Mouse (Mus musculus): ENCODE results near the gene Defb26.

DNA sequence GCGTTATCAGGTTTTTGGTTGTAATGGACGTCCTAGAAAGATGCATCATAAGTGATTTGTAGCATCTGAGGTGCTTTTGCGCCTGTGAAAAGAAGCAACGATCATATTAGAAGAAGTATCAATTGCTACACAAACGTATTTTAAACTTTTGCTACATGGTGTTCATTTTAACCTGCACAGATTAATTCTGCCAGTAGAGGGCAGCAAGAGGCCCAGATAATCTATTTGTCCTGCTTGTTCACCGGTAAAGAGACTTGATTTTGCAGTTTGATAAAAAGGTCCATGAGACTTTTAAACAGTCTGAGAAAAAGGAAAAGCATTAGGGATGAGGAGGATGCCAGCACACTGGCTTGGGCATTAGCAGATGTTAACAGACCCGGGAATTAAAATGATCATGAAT lies 40.5 kb downstream of the Defb26 start:
- peak; percentile 92 for TF ChIP-seq CTCF (conservative IDR thresholded peaks at IDR 0.05; ENCODE audit: low read length)
- TF ChIP-seq POU5F1 (IDR thresholded peaks at IDR 0.05; ENCODE audit: borderline replicate concordance, low read length), result no peak
- TF ChIP-seq NANOG (IDR thresholded peaks at IDR 0.05; ENCODE audit: borderline replicate concordance, low read length), result no peak

All from E14TG2a.4 (cell line).